Mouse (Mus musculus): ENCODE measurements around the gene Slc35a5.

The Slc35a5 gene

DNA sequence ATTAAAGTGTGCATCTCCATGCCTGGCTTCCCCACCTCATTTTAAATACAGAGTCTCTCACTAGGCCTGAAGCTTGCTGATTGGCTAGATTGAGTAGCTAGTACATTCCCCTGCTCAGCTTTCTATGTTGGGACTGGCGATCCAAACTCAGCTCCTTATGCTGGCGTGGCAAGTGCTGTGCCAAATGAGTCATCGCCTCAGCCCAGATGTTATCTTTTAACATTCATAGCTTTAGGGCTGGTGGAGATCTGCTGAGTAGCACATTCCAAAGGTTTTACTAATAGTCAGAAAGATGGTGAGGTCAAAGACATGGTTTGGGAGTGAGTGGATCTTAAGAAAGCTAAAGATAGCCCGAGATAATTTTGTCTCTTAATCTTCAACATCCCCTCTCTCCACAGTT, 48.0 kb downstream of the Slc35a5 start:
- DNase-seq, result no peak

DNA sequence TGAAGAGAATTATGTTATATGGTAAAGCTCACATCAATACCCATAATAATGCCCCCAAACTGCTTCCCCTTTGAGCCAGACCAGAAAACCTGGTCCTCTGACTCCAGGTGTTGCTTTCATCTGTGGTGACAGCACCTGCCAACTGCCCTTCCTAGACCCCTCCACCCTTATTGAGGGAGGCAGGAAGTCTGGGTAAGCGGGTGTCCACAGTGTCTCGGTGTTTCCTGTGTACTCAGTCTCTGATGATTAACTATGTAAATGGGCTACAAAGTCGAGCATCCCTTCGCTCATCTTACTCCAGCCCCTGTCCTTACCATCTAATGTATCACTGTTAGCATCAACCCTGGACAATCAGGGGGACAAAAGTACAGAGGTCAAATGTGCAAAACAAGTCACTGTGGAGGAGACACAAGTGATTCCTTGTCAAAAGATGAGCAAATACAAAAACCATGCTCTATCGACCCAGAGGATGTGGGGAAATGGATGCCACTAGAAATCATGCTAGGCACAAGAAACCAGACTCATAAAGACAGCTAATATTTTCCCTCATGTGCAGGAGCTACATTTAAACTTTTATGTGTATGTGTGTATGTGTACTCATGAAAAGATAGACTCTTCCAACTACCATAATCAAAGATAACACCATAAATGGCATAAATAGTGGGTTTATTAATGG, 50.2 kb downstream of the Slc35a5 start:
- DNase-seq, result no peak

DNA sequence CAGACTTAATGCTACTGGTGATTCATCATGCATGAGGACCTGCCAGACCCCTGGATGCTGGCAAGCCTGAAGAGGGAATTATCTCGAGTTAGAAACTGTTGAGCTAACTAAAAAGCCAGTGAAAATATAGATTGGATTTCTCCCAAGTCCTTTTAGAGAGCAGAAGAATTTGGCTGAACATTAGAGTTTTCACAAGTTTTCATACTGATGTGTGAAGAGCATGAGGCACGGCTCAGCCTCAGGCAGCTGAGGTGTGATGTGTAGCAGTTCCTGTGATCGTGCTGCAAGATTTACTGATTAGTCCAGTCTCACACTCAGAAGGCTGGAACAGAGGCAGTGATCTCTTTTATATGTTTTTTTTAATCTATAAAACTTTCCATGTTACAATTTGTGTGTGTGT, 53.5 kb downstream of the Slc35a5 start:
- DNase-seq, result no peak

DNA sequence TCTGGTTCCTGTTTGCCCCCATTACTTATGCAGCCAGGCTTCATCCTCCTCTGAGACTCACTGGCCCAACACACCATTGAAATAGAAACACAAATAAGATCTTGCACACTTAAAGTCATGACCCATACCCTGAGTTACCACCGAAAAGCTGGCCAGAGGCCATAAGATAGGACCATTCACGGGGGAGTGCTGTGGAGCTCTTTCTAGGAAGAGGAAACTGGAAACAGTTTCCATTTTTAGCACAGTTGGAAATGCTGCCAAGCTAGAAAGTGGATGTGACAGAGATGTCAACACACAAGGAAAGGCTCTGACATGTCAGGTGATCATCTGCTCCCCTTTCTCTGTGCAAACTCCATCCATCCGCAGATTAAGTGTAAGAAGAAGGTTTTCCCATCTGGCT, 57.6 kb downstream of the Slc35a5 start:
- DNase-seq, result no peak

DNA sequence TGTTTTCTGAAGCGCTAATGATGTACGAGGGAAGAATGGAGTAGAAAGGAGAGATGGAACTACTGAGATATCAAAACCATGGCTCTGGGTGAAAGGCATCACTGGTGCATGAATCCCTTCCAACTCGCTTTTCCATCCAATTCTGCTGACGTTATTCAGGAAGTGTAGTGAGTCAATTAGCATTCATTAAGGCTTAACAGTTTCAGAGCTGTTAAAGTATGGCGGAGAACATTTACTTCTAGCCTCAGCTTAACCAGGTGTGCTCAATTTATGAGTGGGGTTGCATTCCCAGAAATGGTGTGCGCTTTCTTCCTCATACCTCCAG, 59.7 kb downstream of the Slc35a5 start:
- no peak for DNase-seq

DNA sequence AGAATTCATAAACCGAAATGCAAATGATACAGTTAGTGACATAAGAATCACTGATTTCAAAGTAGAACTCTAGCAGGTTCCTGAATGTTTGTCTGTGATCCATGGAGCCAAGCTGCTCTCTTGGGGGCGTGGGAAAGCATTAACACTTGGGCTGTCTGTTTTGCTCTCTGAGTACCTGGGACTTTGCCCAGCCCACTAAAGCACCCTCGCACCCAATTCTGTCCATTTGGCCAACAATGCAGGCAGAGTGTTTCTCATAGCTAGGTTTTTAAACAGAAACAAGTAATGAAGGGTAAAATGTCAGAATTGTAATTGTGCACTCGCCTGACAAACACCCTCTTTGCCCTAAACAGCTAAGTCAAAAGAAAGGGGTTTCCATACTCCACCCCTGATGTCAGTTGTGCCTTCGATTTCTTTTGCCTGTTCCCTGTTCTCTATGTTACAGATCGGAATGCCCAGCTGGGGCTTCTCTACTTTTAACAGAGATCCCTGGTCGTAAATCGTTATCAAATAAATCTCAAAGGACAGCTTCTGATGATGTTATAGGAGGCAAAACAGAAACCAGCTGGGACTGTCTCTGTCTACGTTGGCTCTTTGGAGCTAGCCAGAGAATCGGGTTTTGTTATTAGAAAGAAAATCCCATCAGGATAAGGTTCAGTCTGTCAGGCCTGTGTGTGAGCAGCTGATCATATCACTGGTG, 60.2 kb downstream of the Slc35a5 start:
- DNase-seq, result no peak

DNA sequence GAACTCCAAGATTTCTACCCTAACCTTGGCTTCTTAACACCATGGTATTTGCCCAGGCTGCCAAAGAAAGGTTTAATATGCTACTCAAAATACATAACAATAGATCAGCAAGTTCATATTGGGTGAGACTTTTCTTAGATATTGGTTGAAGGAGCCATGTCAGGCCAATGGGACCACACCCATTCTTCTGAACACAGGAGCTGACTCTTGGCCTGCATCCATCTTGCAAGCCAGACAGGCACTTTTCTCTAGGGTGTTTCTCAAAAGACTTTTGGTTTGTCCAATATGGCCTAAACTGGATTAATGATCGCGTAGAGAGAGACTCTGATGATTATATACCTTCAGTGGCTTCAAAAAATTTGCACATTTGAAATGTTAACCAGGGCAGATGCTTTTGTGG, 61.0 kb downstream of the Slc35a5 start:
- no peak for DNase-seq

DNA sequence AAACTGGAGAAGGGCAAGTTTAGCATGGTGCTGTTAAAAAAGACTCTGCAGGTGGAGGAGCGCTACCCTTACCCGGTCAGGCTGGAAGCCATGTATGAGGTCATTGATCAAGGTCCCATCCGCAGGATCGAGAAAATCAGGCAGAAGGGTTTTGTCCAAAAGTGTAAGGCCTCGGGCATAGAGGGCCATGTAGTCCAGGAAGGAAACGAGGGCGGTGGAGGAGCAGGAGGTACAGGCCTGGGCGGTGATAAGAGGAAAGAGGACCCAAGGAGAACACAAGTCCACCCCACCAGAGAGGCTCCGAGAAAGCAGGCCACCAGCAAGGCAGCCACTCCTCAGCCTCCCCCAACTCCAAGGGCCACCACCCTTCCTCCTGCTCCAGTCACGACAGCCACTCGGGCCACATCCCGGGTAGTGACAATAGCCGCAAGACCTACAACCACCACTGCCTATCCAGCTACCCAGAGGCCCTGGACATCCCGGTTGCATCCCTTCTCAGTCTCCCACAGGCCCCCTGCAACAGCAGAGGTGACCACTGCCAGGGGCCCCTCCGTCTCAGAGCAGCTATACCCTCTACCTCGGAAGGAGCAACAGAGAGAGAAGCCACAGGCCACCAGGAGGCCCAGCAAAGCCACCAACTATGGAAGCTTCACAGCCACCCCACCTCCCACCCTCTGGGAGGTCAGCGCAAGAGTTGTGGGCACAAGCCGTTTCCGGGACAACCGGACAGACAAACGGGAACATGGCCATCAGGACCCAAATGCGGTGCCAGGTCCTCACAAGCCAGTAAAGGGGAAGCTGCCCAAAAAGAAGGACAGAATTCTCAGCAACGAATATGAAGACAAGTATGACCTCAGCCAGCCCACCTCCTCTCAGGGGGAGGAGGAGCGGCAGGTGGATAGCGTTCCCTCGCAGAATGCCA, 62.7 kb downstream of the Slc35a5 start:
- DNase-seq, result no peak

DNA sequence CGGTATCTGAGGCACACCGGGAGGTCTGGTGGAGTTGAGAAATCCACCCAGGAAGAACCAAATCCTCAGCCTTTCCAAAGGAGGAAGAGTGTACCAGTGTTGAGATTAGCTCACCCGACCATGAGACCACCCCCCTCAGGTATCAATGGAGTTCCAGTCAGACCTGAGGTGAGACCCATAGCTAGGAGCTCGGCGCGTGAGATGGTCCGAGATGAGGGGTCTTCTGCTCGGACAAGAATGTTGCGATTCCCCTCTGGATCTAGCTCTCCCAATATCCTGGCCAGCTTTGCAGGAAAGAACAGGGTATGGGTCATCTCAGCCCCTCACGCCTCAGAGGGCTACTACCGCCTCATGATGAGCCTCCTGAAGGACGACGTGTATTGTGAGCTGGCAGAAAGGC, 63.5 kb downstream of the Slc35a5 start:
- DNase-seq, result no peak

DNA sequence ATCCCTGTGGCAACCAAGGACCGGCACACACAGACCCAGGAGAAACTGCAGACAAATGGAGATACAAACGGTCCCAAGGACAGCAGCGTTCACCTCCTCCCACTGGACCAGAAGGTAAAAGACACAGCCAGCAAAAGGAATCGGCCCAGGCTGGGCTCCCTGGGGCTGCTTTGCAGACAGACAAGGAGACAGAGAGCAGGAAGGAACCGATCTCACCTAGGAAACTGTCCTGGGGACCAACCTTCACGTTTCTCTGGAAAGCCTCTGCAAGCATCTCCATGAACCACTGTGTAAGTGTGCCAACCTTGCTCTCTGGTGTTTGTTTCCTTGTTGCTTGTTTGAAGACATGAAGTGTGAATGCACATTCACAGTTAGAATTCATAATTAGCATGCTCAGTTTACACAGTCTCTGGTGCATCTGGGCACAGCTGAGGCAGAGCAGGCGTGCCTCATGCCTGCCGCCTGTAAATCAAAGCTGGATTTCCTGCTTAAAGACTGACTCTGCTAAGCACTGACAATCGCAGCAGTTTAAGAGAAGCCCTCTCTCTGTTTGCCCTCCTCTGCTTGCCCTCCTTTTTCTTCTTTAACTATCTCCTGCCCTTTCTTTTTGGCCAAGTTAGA, 64.3 kb downstream of the Slc35a5 start:
- no peak for DNase-seq

DNA sequence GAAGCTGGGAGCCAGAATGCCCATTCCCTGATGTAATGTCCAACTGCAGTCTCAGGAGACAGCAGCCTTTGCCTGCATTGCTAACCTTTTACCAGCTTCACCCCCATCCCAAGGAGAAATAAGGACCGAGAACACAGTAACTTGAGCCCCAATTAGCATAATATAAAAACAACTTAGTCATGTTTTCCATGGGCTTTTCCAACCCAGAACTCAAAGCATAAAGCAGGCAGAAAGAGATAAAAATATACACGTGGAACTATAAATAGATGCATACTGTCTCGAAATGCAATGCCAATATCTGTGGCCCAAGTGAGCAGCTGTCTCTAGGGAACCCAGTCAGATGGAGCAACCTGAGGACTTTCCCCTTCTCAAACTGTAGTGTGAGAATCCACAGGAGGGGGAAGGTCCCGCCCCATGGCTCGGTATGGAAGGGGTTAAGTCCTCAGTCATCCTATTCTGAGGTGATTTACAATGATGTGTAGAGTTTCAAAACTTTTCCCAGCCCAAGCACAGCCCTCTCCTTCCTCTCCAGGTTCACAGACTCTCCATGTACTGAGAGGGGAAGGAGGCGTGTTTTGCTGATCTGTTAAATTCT, 65.3 kb downstream of the Slc35a5 start, which contains the start of gene Ccdc80:
Gene Ccdc80, plus strand, starts transcription at position 266 of the 595 bp plus-strand sequence.
- no peak for DNase-seq

DNA sequence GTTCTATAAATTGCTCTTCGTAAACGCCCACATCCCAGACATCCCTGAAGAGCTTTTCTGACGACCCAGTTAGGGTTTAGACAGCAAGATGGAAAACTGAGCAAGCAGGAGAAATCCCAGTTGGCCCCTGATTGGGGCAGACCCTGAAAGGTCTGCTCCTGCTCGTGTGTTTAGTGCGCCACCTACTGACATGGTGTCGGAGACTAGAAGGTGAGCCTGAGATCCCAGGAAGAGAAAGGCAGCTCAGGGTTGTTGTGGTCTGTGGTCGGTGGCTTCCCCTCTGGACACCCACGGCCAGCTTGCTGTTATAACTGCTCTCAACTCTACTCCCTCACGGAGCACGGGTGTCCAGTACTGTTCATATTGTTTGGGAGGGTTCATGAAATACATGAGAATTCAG, 68.5 kb downstream of the Slc35a5 start:
- peak; percentile 73 to 78 for DNase-seq
